Mouse (Mus musculus) heart, embryonic 13.5 days (tissue): ENCODE measurements around the gene Ucp2. TPM values are rescaled to one million over a fixed set of nuclear protein-coding genes. Genes with fewer than 3 reads are reported as not detected.
"Not testable (repeated sequence)": the region's sequence is repeated elsewhere in the genome, so short reads cannot be mapped to it uniquely, and the experiment has no call there.

Experiments
- ATAC-seq: fragments of 200-750 bp; cut with Nextera tagmentation; 2 replicates; pipeline ENCODE4 v1.8.0; 2017; ENCODE audit warnings: moderate TSS enrichment; ENCODE audit not compliant: insufficient number of reproducible peaks, low FRiP score, low TSS enrichment; ENCODE audit errors: extremely low read depth
- H3K27ac ChIP-seq: fragments of 300-500 bp; sonication (generic); replicated peaks from 2 replicates; pipeline ENCODE4 v1.5.1; 2015; ENCODE audit warnings: moderate library complexity, mild to moderate bottlenecking, inconsistent platforms
- H3K27me3 ChIP-seq: fragments of 300-500 bp; sonication (generic); replicated peaks from 2 replicates; pipeline ENCODE4 v1.6.1; 2015; ENCODE audit warnings: mild to moderate bottlenecking, inconsistent platforms
- H3K36me3 ChIP-seq: fragments of 300-500 bp; sonication (generic); 2 replicates; pipeline ENCODE4 v1.6.1; 2015; ENCODE audit warnings: mild to moderate bottlenecking, inconsistent platforms
- H3K4me1 ChIP-seq: fragments of 300-500 bp; sonication (generic); 2 replicates; pipeline ENCODE4 v1.6.1; 2015; ENCODE audit warnings: inconsistent platforms
- H3K4me2 ChIP-seq: fragments of 300-500 bp; sonication (generic); 2 replicates; pipeline ENCODE4 v1.6.1; 2015; ENCODE audit warnings: inconsistent platforms, mild to moderate bottlenecking, moderate library complexity
- H3K4me3 ChIP-seq: fragments of 300-500 bp; sonication (generic); 2 replicates; pipeline ENCODE4 v1.5.1; 2015; ENCODE audit warnings: moderate library complexity, mild to moderate bottlenecking, inconsistent platforms
- H3K9ac ChIP-seq: fragments of 300-500 bp; sonication (generic); 2 replicates; pipeline ENCODE4 v1.6.1; 2015; ENCODE audit warnings: inconsistent platforms, mild to moderate bottlenecking, moderate library complexity
- H3K9me3 ChIP-seq: fragments of 300-500 bp; sonication (generic); 2 replicates; pipeline ENCODE4 v1.6.1; 2016; ENCODE audit warnings: inconsistent platforms
- WGBS: fragments of 180-500 bp; shearing (Covaris S2); methylation state at CpG from one replicate; pipeline ENCODE4 v1.1.7; 2015; ENCODE audit warnings: mixed read lengths; 5-methylcytosine and 5-hydroxymethylcytosine counted together
- polyA plus RNA-seq: library from polyadenylated mRNA; unstranded; fragments of >200 nt; fragmentation: Nextera tagmentation; extraction: Ambion mirVana; gene quantifications from 2 replicates; pipeline ENCODE4 v1.2.1, GENCODE M21; 2015

Ucp2 gene
- polyA plus RNA-seq, 1 experiment from 2014 or later = 197 TPM

DNA sequence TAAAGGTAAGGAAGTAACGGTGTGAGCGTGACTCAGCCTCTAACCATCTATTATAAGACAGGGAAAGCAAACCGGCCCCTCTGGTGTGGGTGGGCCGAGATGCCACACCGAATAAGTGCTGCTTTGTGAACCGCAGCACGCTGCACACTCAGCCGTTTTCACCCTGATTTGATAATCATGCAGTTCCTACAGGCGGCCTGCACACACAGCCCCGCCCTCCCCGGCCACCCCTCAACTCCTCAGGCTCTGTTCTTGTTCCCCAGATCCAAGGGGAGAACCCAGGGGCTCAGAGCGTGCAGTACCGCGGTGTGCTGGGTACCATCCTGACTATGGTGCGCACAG, 13.3 kb upstream of the Ucp2 start:
- H3K9me3 ChIP-seq = no peaks in the 10 kb centered on the region
- H3K9ac ChIP-seq = no peak overlapping the region
- H3K36me3 ChIP-seq = no peaks in the 10 kb centered on the region
- peaks cover 19% of the 10 kb centered on the region for H3K4me1 ChIP-seq
- no peak overlapping the region; the same call in 1 of the 2 replicates for H3K4me2 ChIP-seq
- WGBS = 53% methylated on average over 15 of the region's 15 CpGs
- no peak for ATAC-seq
- H3K27ac ChIP-seq = no peak overlapping the region
- no peak overlapping the region for H3K4me3 ChIP-seq
- H3K27me3 ChIP-seq = peaks cover 10% of the 10 kb centered on the region; the same call in 1 of the 2 replicates

DNA sequence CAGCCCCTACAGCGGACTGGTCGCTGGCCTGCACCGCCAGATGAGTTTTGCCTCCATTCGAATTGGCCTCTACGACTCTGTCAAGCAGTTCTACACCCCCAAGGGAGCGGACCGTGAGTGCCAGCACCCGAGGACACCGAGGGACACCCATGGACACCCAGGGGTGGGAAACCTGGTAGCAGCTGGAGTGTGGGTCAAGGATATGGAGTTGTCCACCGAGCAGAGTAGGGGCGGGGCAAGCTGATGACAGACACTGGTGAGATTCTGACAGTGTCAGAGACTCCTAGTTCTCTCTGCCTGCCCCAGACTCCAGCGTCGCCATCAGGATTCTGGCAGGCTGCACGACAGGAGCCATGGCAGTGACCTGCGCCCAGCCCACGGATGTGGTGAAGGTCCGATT, 13.0 kb upstream of the Ucp2 start:
- no peak overlapping the region for H3K4me3 ChIP-seq
- WGBS = 69% methylated on average over 17 of the region's 17 CpGs

DNA sequence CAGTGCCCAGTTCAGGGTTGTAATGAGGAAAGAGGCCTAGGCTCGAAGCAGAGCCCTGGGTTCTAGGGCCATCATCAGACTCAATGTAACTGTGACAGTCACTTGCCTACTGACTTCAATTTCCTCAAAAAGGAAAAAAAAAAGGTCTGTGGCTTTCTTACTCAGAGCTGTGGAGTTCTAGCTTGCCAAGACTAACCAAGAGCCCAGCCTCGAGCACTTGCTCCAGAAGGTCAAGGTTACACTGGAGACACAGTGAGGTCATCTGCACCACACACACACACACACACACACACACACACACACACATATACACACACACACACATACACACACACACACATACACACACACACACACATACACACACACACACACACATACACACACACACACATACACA, 11.1 kb upstream of the Ucp2 start:
- not testable (repeated sequence) for ATAC-seq

More for the DNA sequence above, 13.0 kb upstream of the Ucp2 start:
- H3K9me3 ChIP-seq = no peaks in the 10 kb centered on the region
- H3K9ac ChIP-seq = no peak overlapping the region
- H3K4me2 ChIP-seq = no peak overlapping the region; the same call in 1 of the 2 replicates
- H3K36me3 ChIP-seq = no peaks in the 10 kb centered on the region
- H3K4me1 ChIP-seq = peaks cover 15% of the 10 kb centered on the region
- no peak overlapping the region for H3K27ac ChIP-seq
- H3K27me3 ChIP-seq = peaks cover 10% of the 10 kb centered on the region; the same call in 1 of the 2 replicates
- no peak for ATAC-seq

DNA sequence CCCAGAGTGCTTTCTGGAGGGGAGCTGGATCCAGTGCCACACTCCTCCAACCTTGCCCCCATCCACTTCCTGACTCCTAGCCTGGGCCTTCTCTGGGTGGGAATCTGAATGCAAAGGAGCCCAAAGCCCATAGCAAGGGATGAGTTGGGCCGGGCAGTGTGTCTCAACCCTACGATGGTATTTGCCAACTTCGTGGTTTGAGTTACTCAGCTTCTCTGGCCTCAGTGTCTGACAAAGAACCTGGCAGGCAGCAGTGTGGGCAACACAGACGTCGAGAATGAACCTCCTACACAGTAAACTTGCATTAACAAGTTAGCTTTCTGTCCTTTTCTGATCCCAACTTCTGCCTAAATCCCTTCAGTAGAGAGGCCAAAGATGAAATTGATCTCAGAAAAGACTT, 8.6 kb upstream of the Ucp2 start:
- H3K27me3 ChIP-seq = peaks cover 6% of the 10 kb centered on the region; the same call in 1 of the 2 replicates
- no peak for ATAC-seq
- no peak overlapping the region for H3K27ac ChIP-seq
- no peak overlapping the region for H3K4me3 ChIP-seq
- H3K4me1 ChIP-seq = peaks cover 13% of the 10 kb centered on the region
- 78% methylated on average over 5 of the region's 5 CpGs for WGBS
- H3K9ac ChIP-seq = no peak overlapping the region
- H3K9me3 ChIP-seq = no peaks in the 10 kb centered on the region
- H3K36me3 ChIP-seq = no peaks in the 10 kb centered on the region
- no peak overlapping the region for H3K4me2 ChIP-seq

More for the DNA sequence above, 11.1 kb upstream of the Ucp2 start:
- WGBS = 70% methylated on average over 2 of the region's 2 CpGs
- not testable (repeated sequence) for H3K4me1 ChIP-seq, H3K4me3 ChIP-seq, H3K36me3 ChIP-seq, H3K9ac ChIP-seq, H3K27ac ChIP-seq, H3K9me3 ChIP-seq, H3K27me3 ChIP-seq, H3K4me2 ChIP-seq

DNA sequence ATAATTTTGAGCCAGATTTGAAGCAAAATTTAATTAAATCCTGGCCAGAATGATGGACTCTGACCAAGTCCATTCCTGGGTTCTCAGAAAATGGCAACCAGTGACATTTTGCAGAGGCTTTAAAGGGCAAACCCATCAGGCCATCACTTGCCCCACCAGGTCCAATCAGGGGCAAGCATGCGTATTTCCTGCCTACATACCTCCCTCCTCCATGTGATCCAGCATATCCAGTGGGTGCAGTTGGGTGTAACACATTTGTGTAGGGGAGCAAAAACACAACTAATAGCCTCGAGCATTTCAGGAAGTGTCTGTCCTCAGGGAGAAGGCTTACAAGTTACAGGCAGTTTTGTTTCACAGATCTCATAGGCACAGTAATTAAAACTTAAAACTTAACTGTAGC, 5.8 kb upstream of the Ucp2 start:
- no peaks in the 10 kb centered on the region for H3K36me3 ChIP-seq
- 62% methylated on average over 2 of the region's 2 CpGs for WGBS

DNA sequence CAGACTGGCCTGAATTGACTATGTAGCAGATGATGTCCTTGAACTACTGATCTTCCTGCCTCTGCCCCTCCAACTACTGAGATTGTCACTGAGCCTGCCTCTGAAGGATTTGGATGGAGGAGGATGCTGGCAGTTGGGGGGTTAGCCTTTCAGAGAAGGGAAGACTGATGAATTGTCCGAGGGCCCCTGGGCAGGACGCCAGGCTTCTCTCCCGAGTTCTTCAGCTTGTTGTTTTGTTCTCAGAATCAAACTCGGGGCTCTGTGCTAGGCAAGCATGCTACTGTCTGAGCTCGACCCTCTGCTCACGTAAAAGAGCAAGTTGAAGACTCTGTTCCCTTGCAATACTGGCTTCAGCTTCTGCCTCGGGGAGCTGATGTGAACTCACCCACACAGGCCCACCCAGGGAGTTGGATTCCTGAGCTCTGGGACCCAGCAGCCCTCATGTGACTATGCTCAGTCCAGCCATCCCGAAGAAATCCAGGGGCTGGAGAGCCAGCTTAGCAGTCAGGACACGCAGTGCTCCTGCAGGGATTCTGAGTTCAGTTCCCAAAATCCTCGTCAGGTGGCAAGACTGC, 4.6 kb upstream of the Ucp2 start:
- H3K4me2 ChIP-seq = no peak overlapping the region
- peak overlapping the region; percentile 55 for H3K9ac ChIP-seq
- no peak overlapping the region for H3K4me3 ChIP-seq
- H3K27ac ChIP-seq = 0 out of 2 replicates have a peak overlapping the region, but pooled peaks have one; percentile 5
- H3K27me3 ChIP-seq = no peaks in the 10 kb centered on the region
- no peaks in the 10 kb centered on the region for H3K36me3 ChIP-seq
- no peak for ATAC-seq
- H3K4me1 ChIP-seq = peaks cover 26% of the 10 kb centered on the region
- WGBS = 31% methylated on average over 10 of the region's 10 CpGs
- no peaks in the 10 kb centered on the region for H3K9me3 ChIP-seq

More for the DNA sequence above, 5.8 kb upstream of the Ucp2 start:
- no peak overlapping the region for H3K4me3 ChIP-seq
- H3K9me3 ChIP-seq = no peaks in the 10 kb centered on the region
- no peak overlapping the region for H3K27ac ChIP-seq
- H3K27me3 ChIP-seq = no peaks in the 10 kb centered on the region
- no peak for ATAC-seq
- no peak overlapping the region for H3K4me2 ChIP-seq
- H3K9ac ChIP-seq = no peak overlapping the region
- peaks cover 13% of the 10 kb centered on the region for H3K4me1 ChIP-seq

DNA sequence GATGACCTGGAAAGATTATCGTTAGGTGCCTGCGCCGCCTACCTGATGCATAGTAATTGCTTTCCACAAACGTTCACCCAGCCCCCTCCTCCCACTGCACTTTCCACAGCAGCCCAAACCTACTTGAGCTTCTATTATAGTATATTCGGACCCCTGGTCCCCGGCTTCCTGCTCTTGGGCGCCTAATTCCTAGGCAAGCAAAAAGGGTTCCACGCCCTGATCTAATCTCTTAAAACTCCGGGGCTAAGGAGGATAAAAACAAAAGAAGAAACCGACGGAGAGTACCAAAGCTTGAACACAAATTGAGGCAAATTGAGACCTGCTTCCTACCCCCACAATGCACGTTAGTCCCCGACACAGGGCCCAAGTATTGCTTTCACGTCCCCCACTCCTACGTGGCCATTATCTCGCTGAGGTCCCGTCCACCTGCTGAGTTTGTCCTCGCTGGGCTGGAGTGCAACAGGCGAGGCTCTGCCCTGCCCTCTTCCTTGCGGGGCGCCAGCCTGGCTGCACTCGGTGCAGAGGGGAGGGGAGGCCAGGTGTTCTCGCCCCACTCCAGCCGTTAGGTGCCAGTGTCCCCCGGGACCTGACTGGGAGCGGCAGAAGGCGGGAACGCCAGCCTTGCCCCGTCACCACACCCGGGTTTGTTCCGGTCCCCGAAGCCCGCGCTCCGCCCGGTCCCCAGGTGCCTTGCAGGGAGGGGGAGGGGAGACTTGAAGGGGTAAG, 583 bp upstream of the Ucp2 start:
- ATAC-seq = peak; percentile 68
- WGBS = 3% methylated on average over 36 of the region's 36 CpGs
- H3K4me3 ChIP-seq = peak overlapping the region; percentile 63
- H3K9me3 ChIP-seq = no peaks in the 10 kb centered on the region
- H3K36me3 ChIP-seq = peaks cover 13% of the 10 kb centered on the region
- peak overlapping the region; percentile 82 for H3K9ac ChIP-seq
- H3K27ac ChIP-seq = peak overlapping the region; percentile 84
- H3K27me3 ChIP-seq = no peaks in the 10 kb centered on the region
- H3K4me1 ChIP-seq = peaks cover 62% of the 10 kb centered on the region
- H3K4me2 ChIP-seq = peak overlapping the region; percentile 96

DNA sequence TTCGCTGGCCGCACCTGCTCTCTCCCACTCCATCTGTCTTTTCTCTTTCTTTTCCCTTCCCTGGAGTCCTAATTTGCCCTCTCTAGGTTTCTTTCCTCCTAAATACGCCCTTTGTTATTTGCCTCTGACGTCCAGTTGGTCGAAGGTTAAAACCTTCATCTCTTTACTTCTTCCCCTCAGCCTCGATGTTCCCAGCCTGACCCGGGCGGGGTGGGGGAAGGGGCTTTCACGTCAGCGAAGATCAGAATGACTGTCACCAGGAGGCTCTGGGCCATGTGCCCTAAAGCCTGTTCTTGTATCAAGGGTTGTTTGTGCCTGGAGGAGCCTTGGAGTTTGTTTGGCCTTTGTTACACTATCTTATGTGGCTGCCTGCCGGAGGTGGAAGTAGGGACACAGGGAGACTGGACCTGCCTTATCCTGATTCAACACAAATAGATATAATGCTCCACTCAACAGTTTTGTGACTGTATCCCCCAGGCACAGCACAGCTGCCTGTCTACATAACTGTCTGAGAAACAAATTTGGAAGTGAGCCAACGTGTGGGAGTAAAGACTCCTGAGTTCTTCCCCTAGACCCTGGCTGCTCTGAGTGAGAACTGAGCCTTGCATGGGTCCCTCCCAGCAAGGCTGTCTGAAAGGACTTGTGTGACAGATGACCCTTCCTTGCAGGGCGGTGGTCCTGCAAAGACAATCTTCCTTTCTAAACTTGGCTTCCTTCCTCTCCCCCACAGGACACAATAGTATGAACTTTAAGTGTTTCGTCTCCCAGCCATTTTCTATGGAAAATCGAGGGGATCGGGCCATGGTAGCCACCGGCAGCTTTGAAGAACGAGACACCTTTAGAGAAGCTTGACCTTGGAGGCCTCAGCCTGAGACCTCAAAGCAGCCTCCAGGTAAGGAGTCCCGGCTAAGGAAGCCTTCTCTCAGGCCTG, 612 bp downstream of the Ucp2 start:
- Histone ChIP-seq H3K27me3 (no peaks in the 10 kb centered on the region), H3K4me3 (peak overlapping the region; percentile 63), H3K4me2 (peak overlapping the region; percentile 96), H3K9ac (peak overlapping the region; percentile 82), H3K27ac (peak overlapping the region; percentile 84), H3K9me3 (no peaks in the 10 kb centered on the region), H3K4me1 (peaks cover 55% of the 10 kb centered on the region), H3K36me3 (peaks cover 25% of the 10 kb centered on the region)
- 24% methylated on average over 19 of the region's 19 CpGs for WGBS
- no peak for ATAC-seq

DNA sequence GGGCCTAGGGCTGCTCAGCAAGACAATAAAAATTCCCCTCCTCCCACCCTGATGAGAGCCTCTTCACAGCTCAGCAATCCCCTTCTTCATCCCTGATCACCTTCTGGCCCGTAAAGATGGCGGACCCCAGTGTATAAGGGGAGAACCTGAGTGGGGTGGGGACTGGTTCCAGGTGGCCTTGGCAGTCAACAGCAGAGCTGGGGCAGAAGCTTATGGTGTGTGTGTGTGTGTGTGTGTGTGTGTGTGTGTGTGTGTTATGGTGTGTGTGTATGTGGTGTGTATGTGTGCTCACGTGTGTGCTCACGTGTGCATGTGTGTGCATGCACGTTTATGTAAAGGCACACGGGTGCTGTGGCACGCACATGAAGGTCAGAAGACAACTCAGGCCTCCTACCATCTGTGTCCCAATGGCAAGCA, 1.3 kb downstream of the Ucp2 start:
- Histone ChIP-seq H3K9me3 (no peaks in the 10 kb centered on the region), H3K4me3 (peak overlapping the region; percentile 63), H3K27ac (peak overlapping the region; percentile 84), H3K4me1 (peaks cover 52% of the 10 kb centered on the region), H3K9ac (peak overlapping the region; percentile 82), H3K4me2 (peak overlapping the region; percentile 96), H3K27me3 (no peaks in the 10 kb centered on the region), H3K36me3 (peaks cover 32% of the 10 kb centered on the region)
- 82% methylated on average over 7 of the region's 7 CpGs for WGBS
- no peak for ATAC-seq

DNA sequence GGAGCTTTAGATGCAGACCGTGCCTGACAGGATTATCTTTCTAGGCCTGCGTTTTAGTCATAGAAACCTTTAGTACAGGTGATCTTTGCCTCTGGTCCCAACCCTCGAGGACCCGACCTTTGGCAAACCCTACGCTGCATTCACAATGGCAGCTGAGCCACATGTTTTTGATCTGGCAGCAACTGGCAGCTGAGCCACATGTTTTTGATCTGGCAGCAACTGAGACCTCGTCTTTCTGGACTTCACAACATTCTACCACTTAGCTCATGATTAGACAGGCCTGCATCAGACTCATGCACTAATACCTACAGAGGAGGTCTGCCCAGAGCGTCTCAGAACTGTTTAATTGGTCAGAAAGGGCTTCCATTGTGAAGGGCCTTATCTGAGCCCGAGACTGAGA, 1.9 kb downstream of the Ucp2 start:
- peak overlapping the region; percentile 82 for H3K9ac ChIP-seq
- H3K27me3 ChIP-seq = no peaks in the 10 kb centered on the region
- 39% methylated on average over 8 of the region's 8 CpGs for WGBS
- H3K27ac ChIP-seq = peak overlapping the region; percentile 84
- no peaks in the 10 kb centered on the region for H3K9me3 ChIP-seq
- peak overlapping the region; percentile 63 for H3K4me3 ChIP-seq
- peaks cover 52% of the 10 kb centered on the region for H3K4me1 ChIP-seq
- no peak for ATAC-seq
- H3K4me2 ChIP-seq = peak overlapping the region; percentile 96
- peaks cover 38% of the 10 kb centered on the region for H3K36me3 ChIP-seq

DNA sequence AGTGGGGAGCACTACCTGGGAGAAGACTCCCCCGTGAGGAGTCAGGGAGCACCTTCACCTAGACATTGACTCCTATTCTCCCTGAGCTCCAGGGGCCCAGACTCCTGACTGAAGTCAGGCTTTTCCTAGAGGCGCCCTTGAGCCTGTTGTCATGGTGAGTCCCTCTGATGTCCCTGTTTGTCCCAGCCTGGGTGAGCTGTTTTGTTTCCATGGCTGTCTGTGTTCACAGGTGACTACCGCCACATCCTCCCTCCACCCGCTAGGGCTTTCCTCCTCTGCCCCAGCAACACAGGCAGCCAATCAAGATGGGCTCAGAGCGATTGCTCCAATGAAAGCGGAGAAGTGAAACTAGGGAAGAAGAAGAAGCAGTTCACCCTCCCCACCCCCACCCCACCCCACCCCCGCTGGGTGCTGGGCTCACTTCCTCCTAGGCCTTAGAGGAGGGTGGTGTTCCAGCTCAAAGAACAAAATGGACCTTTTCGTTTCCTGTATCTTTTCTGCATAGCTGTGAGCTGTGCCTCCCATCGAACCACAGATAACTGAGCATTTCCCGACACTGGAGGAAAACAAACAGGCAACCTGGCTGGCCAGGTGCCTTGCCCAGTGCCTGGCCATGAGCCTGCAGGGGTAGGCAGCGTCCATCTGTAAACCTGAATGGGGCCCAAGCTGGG, 2.6 kb downstream of the Ucp2 start:
- Histone ChIP-seq H3K36me3 (peaks cover 38% of the 10 kb centered on the region), H3K4me3 (peak overlapping the region; percentile 63), H3K27me3 (no peaks in the 10 kb centered on the region), H3K27ac (peak overlapping the region; percentile 84), H3K4me2 (peak overlapping the region; percentile 96), H3K9ac (peak overlapping the region; percentile 82), H3K9me3 (no peaks in the 10 kb centered on the region), H3K4me1 (peaks cover 56% of the 10 kb centered on the region)
- ATAC-seq = peak; percentile 26; the same call in 1 of the 2 replicates
- 16% methylated on average over 11 of the region's 11 CpGs for WGBS
